Mouse (Mus musculus): ENCODE results near the gene Fam126a.

Gene Fam126a

DNA sequence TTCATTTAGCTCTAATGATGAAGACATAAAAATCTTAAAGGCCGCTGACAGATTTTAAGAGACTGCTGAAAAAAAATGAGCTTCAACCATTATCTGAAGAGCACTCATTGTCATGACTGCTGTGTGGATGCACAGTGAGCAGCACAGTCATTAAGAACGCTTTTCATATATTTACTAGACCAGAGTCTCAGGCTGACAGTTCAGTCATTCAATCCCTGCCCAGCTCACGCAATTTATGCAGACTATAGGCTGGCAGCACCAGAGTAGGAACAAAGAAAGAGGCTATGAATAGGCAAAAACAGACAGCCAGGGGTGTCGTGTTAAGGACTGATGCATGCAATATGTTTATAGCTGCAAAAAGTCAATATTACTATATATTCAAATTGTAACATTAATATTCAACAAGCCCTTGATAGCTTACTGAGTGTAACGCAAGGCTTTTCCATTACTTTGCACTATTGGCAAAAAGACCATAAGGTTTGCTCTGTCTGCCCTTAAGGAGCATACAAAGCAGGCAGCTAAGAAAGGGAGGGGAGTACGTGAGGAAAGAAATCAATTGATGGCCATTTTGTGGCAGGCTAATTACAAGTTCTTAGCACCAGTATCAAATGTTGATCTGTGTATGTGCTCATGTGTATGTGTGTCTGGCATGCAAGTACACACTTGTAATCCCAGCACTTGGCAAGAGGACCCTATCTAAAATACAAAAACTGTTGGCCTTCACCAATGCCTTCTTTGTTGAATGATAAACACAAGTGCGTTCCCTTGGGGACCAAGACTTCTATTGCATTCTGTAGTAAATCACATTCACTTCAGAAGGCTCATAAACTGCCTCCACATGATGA, 10.9 kb downstream of the Fam126a start:
- ChIA-PET POLR2A (interaction anchor here in 2 of 4 experiments (1.1 to 1.3 kb wide), 1 partner anchor 10 kb away, joined by 3 to 6 read pairs; the partner anchor contains the start of gene Fam126a (in 2 of the 2)), CTCF (no interaction called here)

DNA sequence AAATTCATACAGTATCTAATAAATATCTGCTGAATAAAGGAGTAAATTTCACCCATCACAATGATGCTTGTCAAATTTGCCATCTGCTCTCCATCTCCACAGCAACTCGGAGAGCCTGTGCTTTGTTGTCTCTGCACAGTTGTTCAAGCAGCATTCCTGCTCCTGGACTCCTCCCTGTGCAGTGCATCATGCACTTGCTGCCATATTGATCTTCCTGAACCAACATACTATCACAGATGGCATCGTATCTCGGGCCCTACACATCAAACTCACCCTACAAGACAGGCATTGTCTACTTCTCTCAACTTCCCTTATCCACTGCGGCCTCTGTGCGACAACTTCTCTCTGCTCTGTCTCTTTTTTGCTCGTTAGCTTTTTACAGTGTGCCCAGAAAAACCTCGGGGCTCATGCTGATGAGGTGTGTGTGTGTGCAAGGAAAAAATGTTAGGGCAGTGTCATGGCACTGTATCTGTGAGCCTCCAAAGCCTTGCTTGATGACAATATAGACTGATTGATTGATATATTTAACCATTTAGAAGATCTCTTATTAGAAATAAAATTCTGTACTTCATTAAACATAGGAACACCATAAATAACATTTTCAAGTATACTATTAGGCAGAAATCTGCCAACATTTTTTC, 11.7 kb downstream of the Fam126a start:
- ChIA-PET POLR2A (interaction anchor here in 1 of 4 experiments (0.5 kb wide), 1 partner anchor 28 kb away, joined by 3 read pairs; no protein-coding TSS in a partner anchor), CTCF (no interaction called here)

DNA sequence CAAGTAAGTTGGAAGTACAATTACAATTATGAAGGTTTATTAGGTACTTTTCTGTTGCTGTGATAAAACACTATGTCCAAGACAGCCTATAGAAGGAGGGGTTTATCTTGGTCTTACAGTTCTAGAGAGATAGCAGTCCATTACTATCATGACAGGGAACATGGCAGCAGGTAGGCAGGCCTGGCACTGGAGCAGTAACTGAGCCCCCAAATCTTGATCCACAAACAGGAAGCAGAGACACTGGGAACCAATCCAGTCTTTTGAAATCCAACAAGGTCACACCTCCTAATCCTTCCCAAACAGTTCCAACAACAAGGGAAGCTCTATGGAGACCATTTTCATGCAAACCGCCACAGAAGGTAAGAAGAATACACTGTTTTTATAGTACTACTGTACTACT, 13.6 kb downstream of the Fam126a start:
- CTCF ChIA-PET = no interaction called here
- POLR2A ChIA-PET = no interaction called here

DNA sequence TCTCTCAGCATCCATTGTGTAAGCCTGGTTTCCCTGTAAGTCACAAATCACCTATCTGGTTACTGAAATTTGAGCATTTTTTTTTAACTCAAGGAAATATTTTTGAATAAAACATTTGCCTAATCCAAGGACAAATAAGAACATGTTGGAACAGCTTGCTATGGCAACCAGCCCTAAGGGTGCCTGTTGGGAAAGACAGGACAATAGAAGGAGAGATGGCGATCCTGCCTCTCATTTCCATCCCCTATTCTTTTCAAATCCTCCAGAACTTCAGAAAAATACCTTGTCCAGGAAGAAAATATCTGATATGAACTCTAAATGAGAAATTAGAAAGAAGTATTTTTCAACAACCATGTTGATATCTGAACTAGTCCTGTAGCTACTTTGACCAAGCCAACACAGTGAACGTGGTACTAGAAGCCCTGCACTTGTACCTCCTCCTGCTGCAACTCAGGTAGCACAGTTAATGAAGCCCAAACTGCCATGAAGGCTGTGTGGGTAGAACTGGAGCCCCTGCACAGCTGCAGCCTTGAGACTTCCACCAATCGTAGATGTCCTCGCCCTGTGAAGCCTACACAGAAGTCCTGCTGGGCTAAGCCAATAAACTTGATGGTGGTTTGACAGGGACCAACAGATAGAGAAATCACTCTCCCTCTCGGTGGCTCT, 17.0 kb downstream of the Fam126a start:
- CTCF ChIA-PET = no interaction called here
- POLR2A ChIA-PET = interaction anchor here in 1 of 4 experiments (0.5 kb wide), 1 partner anchor 95 kb away, joined by 5 read pairs; no protein-coding TSS in a partner anchor

DNA sequence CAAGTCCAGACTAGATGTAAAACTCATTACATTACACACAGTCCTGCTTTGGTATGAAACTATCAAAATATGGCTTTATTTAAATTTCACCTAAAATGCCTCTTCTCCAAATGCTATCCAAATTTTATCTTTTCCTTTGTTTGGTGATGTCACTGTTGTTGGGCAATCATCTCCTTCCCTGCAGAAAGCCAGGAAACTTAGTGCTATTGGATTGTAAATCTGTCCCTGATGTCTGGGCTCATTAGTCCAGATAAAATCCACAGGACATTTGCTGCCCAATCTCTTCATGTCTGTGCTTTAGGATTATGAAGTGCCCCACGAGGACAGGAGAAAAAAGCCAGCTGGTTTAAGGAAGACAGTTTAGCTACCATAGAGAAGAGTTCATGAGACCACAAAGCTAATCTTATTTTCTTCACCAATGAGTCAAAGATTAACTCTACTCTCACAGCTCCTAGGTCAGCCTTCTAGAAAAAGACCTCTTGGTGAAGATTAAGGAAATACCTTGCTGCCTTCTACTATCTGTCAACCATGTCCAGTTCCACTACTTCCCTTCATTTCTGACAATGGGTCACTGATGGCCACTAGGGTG, 31.3 kb downstream of the Fam126a start:
- ChIA-PET CTCF (interaction anchor here in 1 of 4 experiments (0.6 kb wide), 1 partner anchor 61 kb away, joined by 3 read pairs; no protein-coding TSS in a partner anchor), POLR2A (interaction anchor here in 1 of 4 experiments (0.9 kb wide), 1 partner anchor 17 kb away, joined by 3 read pairs; no protein-coding TSS in a partner anchor)

DNA sequence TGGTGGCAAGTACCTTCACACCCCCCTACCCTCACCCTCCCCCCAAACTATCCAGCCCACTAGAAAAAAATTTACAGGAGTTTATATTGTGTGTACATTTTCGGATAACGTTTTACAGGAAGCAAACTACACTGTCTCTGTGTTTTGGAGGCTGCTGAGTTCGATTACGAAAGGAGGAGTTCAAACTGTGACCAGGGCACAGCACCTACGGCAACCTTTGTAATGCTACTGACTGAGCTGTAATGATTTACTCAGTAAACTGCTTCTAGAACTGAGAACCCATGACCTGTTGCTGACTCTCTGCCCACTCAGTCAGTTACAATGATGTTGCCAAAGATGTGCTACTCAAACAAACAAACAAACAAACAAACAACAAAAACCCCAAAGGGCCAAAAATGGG, 34.5 kb downstream of the Fam126a start:
- ChIA-PET POLR2A (no interaction called here), CTCF (no interaction called here)

- POLR2A ChIA-PET = no interaction called here
- CTCF ChIA-PET = interaction anchor here in 1 of 4 experiments (0.5 kb wide), 1 partner anchor 82 kb away, joined by 16 read pairs; no protein-coding TSS in a partner anchor
These were observed 35.6 kb downstream of the Fam126a start for GRCm38 (mm10) chr5:23994929-23995328.

DNA sequence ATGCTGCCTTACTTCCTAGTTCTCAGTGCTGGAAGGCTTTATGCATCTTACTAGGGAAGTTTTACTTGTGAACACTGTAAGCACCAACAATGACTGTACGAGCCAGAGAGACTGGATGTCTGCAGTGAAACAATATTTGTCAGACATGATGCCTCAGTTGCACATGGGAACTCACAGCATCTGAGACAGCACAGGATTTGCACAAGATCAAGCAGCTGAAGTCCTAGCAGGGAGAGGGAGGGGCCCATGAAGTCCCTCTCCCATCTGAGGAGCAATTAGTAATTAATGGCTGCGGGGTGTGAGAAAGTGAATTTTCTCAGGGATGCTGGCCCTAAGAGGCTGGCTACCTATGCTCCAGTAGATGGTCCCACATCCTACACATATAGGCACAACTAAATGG, 36.3 kb downstream of the Fam126a start:
- CTCF ChIA-PET = interaction anchor here in 1 of 4 experiments (0.6 kb wide), 1 partner anchor 319 kb away, joined by 3 read pairs; no protein-coding TSS in a partner anchor
- POLR2A ChIA-PET = no interaction called here

DNA sequence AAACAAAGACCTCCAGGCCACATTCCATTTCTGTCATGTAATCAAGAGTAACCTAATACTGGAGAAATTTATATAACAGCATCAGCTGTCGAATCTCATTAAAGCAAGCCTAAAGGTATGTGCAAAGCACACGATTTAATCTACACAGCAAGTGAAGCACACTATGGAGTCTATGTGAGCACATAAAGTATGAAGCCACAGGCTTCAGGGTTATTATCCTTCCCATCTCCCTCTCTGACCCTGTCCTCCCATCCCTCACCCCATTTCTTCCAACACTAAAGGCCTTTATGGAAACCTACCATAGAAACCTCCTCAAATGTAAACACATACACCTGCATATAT, 37.0 kb downstream of the Fam126a start:
- ChIA-PET CTCF (interaction anchor here in 1 of 4 experiments (0.6 kb wide), 1 partner anchor 319 kb away, joined by 3 read pairs; no protein-coding TSS in a partner anchor), POLR2A (no interaction called here)

- POLR2A ChIA-PET = no interaction called here
- CTCF ChIA-PET = no interaction called here
These were observed 37.5 kb downstream of the Fam126a start for GRCm38 (mm10) chr5:23992876-23993552.

DNA sequence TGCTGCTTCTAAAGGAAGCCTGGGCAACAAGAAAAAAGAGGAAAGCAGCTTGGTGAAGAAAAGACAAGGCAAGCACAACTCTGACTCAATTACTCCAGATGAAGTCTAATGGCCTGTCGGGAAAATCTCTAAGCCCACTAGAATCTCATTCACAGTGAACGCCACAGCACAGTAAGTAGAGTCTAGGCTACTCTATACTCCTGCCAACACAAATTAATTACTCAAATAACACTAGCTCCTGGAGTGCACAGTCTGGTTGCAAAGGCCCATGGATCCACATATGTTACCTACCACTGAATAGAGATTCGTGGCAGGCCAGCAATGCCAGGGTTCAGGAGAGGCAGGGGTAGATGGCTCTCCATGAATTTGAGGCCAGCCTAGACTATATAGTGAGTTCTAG, 40.5 kb downstream of the Fam126a start:
- ChIA-PET POLR2A (interaction anchor here in 1 of 4 experiments (1.3 kb wide), 1 partner anchor 11 kb away, joined by 3 read pairs; no protein-coding TSS in a partner anchor), CTCF (interaction anchor here in 1 of 4 experiments (0.6 kb wide), 1 partner anchor 54 kb away, joined by 3 read pairs; no protein-coding TSS in a partner anchor)

DNA sequence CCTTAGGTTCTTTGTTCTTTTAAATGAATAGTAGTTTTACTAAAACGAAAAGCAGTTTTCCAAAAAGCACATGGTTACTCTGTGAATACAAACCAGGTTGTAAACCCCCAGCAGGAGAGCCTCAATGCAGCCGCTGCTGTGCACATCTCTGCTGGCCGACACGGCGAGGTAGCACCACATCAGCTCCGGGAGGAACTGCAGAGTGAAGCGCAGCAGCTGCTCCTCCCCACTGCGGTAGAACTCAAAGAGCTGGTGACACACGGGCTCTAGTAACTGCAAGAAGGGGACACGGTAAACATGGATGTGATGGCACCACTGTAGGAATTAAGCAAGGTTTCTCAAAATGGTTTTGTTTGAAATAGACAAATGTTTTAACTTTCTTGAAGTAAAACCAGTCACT, 42.7 kb downstream of the Fam126a start:
- CTCF ChIA-PET = no interaction called here
- POLR2A ChIA-PET = no interaction called here

DNA sequence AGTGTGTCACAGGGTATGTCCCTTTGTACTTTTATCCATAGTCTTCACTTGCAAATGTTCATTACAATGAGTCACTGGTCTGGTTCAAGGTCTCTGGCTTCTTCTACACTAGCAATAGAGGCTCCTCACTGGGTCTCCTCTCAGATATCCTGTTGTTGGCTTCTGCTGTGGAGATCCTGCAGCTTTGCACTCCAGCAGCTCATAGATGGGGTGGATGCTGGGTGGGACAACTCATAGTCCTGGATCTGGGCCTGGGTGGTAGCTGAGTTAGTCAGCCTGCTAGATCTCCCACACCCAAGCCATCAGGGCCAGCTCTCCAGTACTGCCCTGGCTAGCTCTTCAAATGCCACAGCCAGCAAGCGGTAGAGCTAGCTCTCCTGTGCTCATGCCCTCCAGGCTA, 48.4 kb downstream of the Fam126a start:
- CTCF ChIA-PET = interaction anchor here in 1 of 4 experiments (0.7 kb wide), 1 partner anchor 44 kb away, joined by 3 read pairs; no protein-coding TSS in a partner anchor

GRCm38 (mm10) chr5:23978516-23978915, 52.0 kb downstream of the Fam126a start:
- ChIA-PET POLR2A (interaction anchor here in 1 of 4 experiments (1.5 kb wide), 1 partner anchor 12 kb away, joined by 3 read pairs; no protein-coding TSS in a partner anchor), CTCF (no interaction called here)

More for the DNA sequence above, 48.4 kb downstream of the Fam126a start:
- POLR2A ChIA-PET = interaction anchor here in 3 of 4 experiments (0.7 to 1.2 kb wide), 3 partner anchors 16 to 349 kb away, joined by 3 read pairs; partner anchors contain the start of gene Fam126a (in 1 of the 3)

GRCm38 (mm10) chr5:23974994-23975575, 55.4 kb downstream of the Fam126a start:
- CTCF ChIA-PET = no interaction called here
- POLR2A ChIA-PET = no interaction called here

DNA sequence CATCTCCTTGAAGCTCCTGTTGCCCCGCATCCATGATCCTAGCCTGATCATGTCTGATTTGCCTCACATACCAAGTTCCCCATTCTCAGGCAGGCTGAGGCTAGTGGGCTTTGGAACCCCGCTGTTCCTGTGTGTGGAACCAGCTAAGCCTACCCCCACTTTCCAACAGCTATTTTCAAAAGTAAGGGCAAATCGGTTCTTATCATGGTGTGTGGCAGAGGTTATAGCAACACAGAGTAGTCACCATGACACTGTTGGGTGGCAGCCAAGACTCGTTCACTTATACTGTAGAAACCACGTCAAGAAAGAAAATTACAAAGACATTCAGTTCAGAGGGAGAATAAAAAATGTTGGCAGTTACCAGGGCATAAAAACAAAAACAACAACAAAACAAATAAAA, 62.8 kb downstream of the Fam126a start:
- ChIA-PET CTCF (interaction anchor here in 1 of 4 experiments (0.8 kb wide), 1 partner anchor 352 kb away, joined by 3 read pairs; no protein-coding TSS in a partner anchor), POLR2A (no interaction called here)

- ChIA-PET POLR2A (interaction anchor here in 1 of 4 experiments (0.7 kb wide), 1 partner anchor 19 kb away, joined by 3 read pairs; no protein-coding TSS in a partner anchor), CTCF (no interaction called here)
These were observed 65.8 kb downstream of the Fam126a start for GRCm38 (mm10) chr5:23964599-23965165.

DNA sequence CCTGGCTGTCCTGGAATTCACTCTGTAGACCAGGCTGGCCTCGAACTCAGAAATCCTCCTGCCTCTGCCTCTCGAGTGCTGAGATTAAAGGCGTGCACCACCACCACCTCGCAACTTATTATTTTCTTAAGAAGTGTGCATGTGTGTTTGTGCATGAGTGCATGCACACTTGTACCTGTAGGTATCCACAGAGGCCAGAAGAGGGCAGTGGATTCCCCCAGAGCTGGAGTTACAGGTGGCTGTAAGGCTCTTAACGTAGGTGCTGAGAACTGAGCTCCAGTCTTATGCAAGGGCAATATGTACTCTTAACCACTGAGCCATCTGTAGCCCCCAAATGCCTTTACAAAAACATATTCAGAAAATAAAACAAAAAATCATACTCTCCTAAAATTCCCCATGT, 77.4 kb downstream of the Fam126a start:
- ChIA-PET CTCF (interaction anchor here in 3 of 4 experiments (0.5 to 1.2 kb wide), 5 partner anchors 9 to 124 kb away, joined by 3 to 4 read pairs (median 3); no protein-coding TSS in a partner anchor), POLR2A (interaction anchor here in 1 of 4 experiments (0.9 kb wide), 1 partner anchor 105 kb away, joined by 5 read pairs; no protein-coding TSS in a partner anchor)
